Mouse (Mus musculus): Measurements from ENCODE around the gene Nefh. TPM values are rescaled to one million over a fixed set of nuclear protein-coding genes. Genes with fewer than 3 reads are reported as not detected.

The Nefh gene
- polyA plus RNA-seq, 2 experiments, result 0.16 to 0.22 TPM

DNA sequence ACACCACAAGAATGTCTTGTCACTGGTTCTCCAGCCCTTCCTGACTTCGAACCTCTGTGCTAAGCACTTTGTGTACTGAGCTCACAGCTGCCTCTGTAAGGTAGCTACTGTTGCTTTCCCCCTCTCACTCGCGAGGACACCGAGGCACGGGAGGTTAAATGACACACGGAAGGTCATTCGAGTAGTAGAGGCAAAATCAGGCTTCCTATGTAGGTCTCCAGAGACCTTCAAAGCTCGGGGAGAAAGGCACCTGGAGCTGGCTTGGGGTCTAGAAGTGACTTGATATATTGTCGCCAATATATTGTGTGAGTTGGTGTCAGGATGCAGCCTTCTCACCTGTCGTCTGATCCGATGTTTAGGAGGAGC is 39.6 kb upstream of the Nefh start:
- 34% methylated on average over 11 of the region's 11 CpGs for WGBS (ENCODE audit: insufficient replicate concordance)
- H3K27ac ChIP-seq, result peak overlapping the region; percentile 58
- H3K9me3 ChIP-seq (ENCODE audit: control insufficient read depth, low read length), result no peaks in the 10 kb centered on the region
- peak overlapping the region; percentile 84 for H3K9ac ChIP-seq (replicated peaks)
- H3K36me3 ChIP-seq (replicated peaks; ENCODE audit: control insufficient read depth, insufficient read depth, low read depth), result peaks cover 9% of the 10 kb centered on the region
- DNase-seq (ENCODE audit: low read depth in 3 of 3, low spot score in 3 of 3) (no peak), ATAC-seq (ENCODE audit: insufficient read depth) (no peak)
- H3K4me3 ChIP-seq (ENCODE audit: insufficient read depth in 1 of 2, low read depth in 2 of 2, low read length in 2 of 2), result peak overlapping the region; percentile 79 to 87
- peaks cover 19 to 46% of the 10 kb centered on the region in 2 experiments for H3K4me1 ChIP-seq (replicated peaks; ENCODE audit: control insufficient read depth in 2 of 2, insufficient read depth in 2 of 2, low read length in 1 of 2)
- H3K4me2 ChIP-seq (ENCODE audit: low read depth), result peak overlapping the region; percentile 89
- no peak for TF ChIP-seq CTCF (IDR thresholded peaks at IDR 0.05; ENCODE audit: low read depth)
- H3K27me3 ChIP-seq (ENCODE audit: control insufficient read depth, insufficient read depth, low read length), result no peaks in the 10 kb centered on the region

DNA sequence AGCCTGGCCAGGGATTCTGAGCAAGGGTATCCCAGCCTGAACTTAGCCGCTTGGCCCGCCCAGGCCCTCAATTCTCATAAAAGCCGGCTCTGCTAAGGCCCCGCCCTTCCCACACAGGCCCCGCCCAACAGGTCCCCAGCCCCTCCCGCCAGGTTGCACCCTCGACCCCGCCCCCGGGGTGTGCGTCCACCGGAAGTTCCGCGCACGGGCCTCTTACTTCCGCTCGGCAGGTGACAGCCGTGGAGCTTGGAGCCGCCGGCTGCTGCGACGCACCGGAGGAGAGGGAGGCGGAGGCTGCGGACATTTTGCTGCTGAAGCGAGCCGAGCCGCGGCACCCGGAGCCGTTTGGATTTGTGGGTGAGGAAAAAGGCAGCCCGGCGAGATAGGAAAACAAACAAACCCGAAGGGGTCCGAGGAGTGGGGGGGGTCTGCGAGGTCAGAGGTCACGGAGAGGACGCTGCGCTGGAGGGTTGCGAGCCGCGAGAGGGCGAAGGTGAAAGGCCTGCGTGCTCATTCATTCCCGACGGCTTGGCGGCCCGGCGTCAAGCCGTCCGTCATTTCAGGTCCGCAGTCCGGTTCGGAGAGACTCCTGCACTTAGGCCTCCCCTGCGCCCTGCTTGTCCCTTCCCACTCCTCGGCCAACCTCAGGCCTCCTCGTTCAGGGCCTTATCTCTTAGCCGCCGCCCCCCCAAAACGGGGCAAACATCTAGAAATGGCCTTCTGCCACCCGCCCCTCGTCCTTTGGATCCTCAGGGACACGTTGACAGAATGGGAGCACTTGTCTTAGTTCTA is 39.0 kb upstream of the Nefh start, which contains the start of gene Ap1b1:
Gene Ap1b1 (plus strand): TSS at position 130 of the 792 bp plus-strand sequence.
- WGBS (ENCODE audit: insufficient replicate concordance), result under 1% methylated on average over 62 of the region's 62 CpGs
- ATAC-seq (ENCODE audit: insufficient read depth), result peak; percentile 95
- Histone ChIP-seq H3K27me3 (ENCODE audit: control insufficient read depth, insufficient read depth, low read length) (no peaks in the 10 kb centered on the region), H3K9me3 (ENCODE audit: control insufficient read depth, low read length) (no peaks in the 10 kb centered on the region), H3K36me3 (replicated peaks; ENCODE audit: control insufficient read depth, insufficient read depth, low read depth) (peaks cover 9% of the 10 kb centered on the region), H3K27ac (peak within 1 kb of the TSS; percentile 58), H3K4me3 (ENCODE audit: insufficient read depth in 1 of 2, low read depth in 2 of 2, low read length in 2 of 2) (peak within 1 kb of the TSS; percentile 79 to 87), H3K9ac (replicated peaks) (peak within 1 kb of the TSS; percentile 84), H3K4me1 (replicated peaks; ENCODE audit: control insufficient read depth in 2 of 2, insufficient read depth in 2 of 2, low read length in 1 of 2) (peaks cover 19 to 46% of the 10 kb centered on the region in 2 experiments), H3K4me2 (ENCODE audit: low read depth) (peak within 1 kb of the TSS; percentile 89)
- no peak for TF ChIP-seq EP300 (IDR thresholded peaks at IDR 0.05; ENCODE audit: low read depth)
- no peak for TF ChIP-seq CTCF (IDR thresholded peaks at IDR 0.05; ENCODE audit: low read depth)
- DNase-seq (ENCODE audit: low read depth in 3 of 3, low spot score in 3 of 3), result peak; percentile 86 to 88 (median 86)

DNA sequence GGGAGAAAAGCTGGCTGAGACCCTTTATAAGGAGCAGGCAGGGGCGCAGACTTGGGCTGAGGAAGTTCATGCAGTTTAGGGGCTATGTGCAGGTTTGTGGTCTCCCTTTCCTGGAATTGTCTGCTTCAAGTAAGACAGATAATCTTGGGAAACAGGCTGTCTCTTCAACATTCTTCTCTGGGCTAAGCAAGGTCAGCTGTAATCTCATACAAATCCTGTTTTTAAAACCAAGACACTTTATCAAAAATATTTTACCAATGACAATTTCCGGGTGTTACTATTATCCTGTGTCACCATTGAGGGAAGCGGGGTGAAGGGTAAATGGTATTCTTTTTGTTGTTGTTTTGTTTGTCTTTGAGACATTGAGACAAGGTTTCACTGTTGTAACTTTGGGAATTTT is 36.9 kb upstream of the Nefh start:
- no peaks in the 10 kb centered on the region for H3K9me3 ChIP-seq (ENCODE audit: control insufficient read depth, low read length)
- ATAC-seq (ENCODE audit: insufficient read depth) (no peak), DNase-seq (ENCODE audit: low read depth in 3 of 3, low spot score in 3 of 3) (no peak)
- peaks cover 12 to 40% of the 10 kb centered on the region in 2 experiments for H3K4me1 ChIP-seq (replicated peaks; ENCODE audit: control insufficient read depth in 2 of 2, insufficient read depth in 2 of 2, low read length in 1 of 2)
- no peaks in the 10 kb centered on the region; the same call in 1 of the 2 replicates for H3K36me3 ChIP-seq (replicated peaks; ENCODE audit: control insufficient read depth, insufficient read depth, low read depth)
- TF ChIP-seq EP300 (IDR thresholded peaks at IDR 0.05; ENCODE audit: low read depth) (no peak), CTCF (IDR thresholded peaks at IDR 0.05; ENCODE audit: low read depth) (no peak)
- H3K4me3 ChIP-seq (ENCODE audit: insufficient read depth in 1 of 2, low read depth in 2 of 2, low read length in 2 of 2), result no peak overlapping the region
- H3K9ac ChIP-seq (replicated peaks), result no peak overlapping the region
- 0 out of 2 replicates have a peak overlapping the region, but pooled peaks have one; percentile 1 for H3K4me2 ChIP-seq (ENCODE audit: low read depth)
- H3K27me3 ChIP-seq (ENCODE audit: control insufficient read depth, insufficient read depth, low read length), result no peaks in the 10 kb centered on the region
- 21% methylated on average over 3 of the region's 3 CpGs for WGBS (ENCODE audit: insufficient replicate concordance)
- peak overlapping the region; percentile 21; the same call in 1 of the 2 replicates for H3K27ac ChIP-seq

DNA sequence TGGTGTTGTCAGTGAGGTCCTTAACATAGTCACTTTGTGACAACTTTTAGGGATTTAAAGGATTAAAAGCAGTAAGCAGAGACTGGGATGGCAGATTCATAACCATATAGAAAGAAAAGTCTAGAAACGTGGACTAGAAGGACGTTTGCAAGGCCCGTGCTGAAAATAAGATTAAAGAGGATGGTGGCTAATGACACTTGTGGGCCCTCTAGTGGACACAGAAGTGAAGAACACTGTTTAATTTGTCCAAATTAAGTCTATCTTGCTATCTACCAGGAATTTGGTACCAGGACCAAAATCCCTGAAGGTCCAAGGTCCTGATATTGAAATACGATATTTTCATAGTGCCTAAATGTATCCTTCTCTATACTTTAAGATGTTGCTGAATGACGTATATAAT is 36.4 kb upstream of the Nefh start:
- H3K9ac ChIP-seq (replicated peaks), result no peak overlapping the region
- DNase-seq (ENCODE audit: low read depth in 3 of 3, low spot score in 3 of 3) (peak in 1 of 3 experiments; percentile 52), ATAC-seq (ENCODE audit: insufficient read depth) (no peak)
- 1% methylated on average over 5 of the region's 5 CpGs for WGBS (ENCODE audit: insufficient replicate concordance)
- peak overlapping the region; percentile 1; the same call in 1 of the 2 replicates for H3K4me2 ChIP-seq (ENCODE audit: low read depth)
- TF ChIP-seq CTCF (IDR thresholded peaks at IDR 0.05; ENCODE audit: low read depth) (peak; percentile 76), EP300 (IDR thresholded peaks at IDR 0.05; ENCODE audit: low read depth) (no peak)
- H3K4me1 ChIP-seq (replicated peaks; ENCODE audit: control insufficient read depth in 2 of 2, insufficient read depth in 2 of 2, low read length in 1 of 2), result peaks cover 11 to 36% of the 10 kb centered on the region in 2 experiments
- H3K27me3 ChIP-seq (ENCODE audit: control insufficient read depth, insufficient read depth, low read length), result no peaks in the 10 kb centered on the region
- no peaks in the 10 kb centered on the region; the same call in 1 of the 2 replicates for H3K36me3 ChIP-seq (replicated peaks; ENCODE audit: control insufficient read depth, insufficient read depth, low read depth)
- no peaks in the 10 kb centered on the region for H3K9me3 ChIP-seq (ENCODE audit: control insufficient read depth, low read length)
- H3K4me3 ChIP-seq (ENCODE audit: insufficient read depth in 1 of 2, low read depth in 2 of 2, low read length in 2 of 2), result no peak overlapping the region
- no peak overlapping the region for H3K27ac ChIP-seq

DNA sequence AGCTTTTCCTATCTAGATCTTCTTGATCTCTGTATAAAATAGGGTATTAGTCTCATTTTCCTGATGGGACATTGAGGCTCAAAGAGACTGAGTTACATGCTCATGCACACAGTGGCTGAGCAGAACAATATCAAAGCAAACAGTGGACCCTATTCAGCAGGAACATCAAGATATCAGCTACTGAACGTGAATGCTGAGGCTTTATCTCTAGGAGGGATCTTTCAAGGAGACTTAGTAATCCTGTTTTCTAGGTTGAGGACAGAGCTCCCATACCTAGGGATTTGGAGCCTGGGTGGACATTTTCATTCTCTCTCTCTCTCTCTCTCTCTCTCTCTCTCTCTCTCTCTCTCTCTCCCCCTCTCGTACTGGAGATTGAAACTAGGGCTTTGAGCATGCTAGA is 35.7 kb upstream of the Nefh start:
- WGBS (ENCODE audit: insufficient replicate concordance), result 48% methylated on average over 2 of the region's 2 CpGs

More for the DNA sequence above, 35.7 kb upstream of the Nefh start:
- no peak overlapping the region for H3K4me3 ChIP-seq (ENCODE audit: insufficient read depth in 1 of 2, low read depth in 2 of 2, low read length in 2 of 2)
- no peak for TF ChIP-seq CTCF (IDR thresholded peaks at IDR 0.05; ENCODE audit: low read depth)
- ATAC-seq (ENCODE audit: insufficient read depth), result no peak
- H3K9me3 ChIP-seq (ENCODE audit: control insufficient read depth, low read length), result no peaks in the 10 kb centered on the region
- no peak for DNase-seq (ENCODE audit: low read depth in 3 of 3, low spot score in 3 of 3)
- H3K27me3 ChIP-seq (ENCODE audit: control insufficient read depth, insufficient read depth, low read length), result no peaks in the 10 kb centered on the region
- no peak overlapping the region for H3K4me2 ChIP-seq (ENCODE audit: low read depth)
- H3K4me1 ChIP-seq (replicated peaks; ENCODE audit: control insufficient read depth in 2 of 2, insufficient read depth in 2 of 2, low read length in 1 of 2), result peaks cover 7 to 29% of the 10 kb centered on the region in 2 experiments
- H3K27ac ChIP-seq, result no peak overlapping the region
- no peak overlapping the region for H3K9ac ChIP-seq (replicated peaks)
- H3K36me3 ChIP-seq (replicated peaks; ENCODE audit: control insufficient read depth, insufficient read depth, low read depth), result no peaks in the 10 kb centered on the region; the same call in 1 of the 2 replicates
